Mouse (Mus musculus): ENCODE data around the gene Syn3.

- TF ChIP-seq CTCF (IDR thresholded peaks at IDR 0.05; ENCODE audit: borderline replicate concordance, insufficient read depth, low read depth, low read length) (no peak), POLR2A (IDR thresholded peaks at IDR 0.05; ENCODE audit: borderline replicate concordance, insufficient read depth, low read length) (no peak)
These were observed 349.5 kb downstream of the Syn3 start for GRCm38 (mm10) chr10:86149029-86149818.
